Mouse (Mus musculus): ENCODE data around the gene Cwf19l1.
"Not testable (repeated sequence)": the region's sequence is repeated elsewhere in the genome, so short reads cannot be mapped to it uniquely, and the experiment has no call there.

The Cwf19l1 gene

DNA sequence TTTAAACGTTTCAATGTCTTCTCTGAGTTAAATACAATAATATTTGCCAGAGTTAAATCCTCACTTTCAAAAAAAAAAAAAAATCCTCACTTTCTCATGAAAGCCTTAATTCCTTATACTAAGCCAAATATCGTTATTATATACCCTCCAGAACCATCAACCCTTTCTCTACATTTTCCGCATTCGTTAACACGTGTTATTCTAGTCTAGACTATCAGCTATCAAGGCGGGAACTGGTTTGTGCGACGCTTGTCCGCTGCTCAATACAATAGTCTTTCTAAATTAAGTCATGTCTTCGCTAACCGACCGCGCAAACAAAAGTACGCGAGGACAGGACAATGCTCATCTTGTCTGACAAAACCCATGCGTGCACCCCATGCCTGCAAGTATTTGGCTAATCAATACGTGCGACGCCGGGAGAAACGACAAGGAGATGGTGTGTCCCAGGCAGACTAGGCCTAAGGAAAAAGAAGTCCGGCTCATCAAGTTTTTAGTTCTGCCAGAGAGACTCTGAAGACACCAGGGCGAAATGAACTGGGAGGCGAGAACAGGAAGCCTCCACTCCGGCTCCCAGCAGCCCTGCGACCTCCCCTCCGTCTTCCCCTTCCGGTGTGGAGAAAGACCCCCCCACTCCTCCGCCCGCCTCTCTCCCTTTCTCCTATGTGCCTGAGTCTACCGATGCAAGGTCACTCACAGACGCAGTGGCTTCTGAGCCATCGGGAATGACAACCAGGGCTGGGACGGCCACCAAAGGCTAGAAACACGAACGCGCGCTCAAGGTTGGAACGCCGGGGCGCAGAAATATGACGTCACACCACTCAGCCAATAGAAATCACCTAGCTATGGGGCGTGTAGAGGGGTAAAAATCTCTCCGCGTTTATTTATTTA lies at the start of gene Cwf19l1:
Gene Cwf19l1, minus strand, starts transcription at position 805 of the 888 bp plus-strand sequence.
- peak; percentile 83 for DNase-seq (ENCODE audit: extremely low read depth, low read depth)

DNA sequence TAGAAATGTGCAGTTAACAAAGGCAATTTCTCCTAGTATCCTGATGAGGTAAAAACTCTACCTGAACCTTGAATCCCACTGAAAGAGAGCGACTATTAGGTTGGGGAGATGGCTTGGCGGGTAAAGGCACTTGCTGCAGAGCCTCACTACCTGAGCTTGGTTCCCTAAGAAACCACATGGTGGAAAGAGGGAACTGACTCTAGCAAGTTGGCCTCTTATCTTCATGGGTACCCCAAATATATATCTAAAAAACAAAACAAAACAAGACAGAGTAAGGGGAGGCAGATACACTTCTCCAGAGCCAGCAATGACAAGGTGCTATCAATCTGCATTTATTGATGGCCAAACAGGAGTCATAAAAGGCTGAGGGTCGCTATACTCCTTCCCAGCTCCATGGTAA lies 48.3 kb upstream of the Cwf19l1 start:
- DNase-seq (ENCODE audit: extremely low read depth, low read depth), result peak; percentile 56

DNA sequence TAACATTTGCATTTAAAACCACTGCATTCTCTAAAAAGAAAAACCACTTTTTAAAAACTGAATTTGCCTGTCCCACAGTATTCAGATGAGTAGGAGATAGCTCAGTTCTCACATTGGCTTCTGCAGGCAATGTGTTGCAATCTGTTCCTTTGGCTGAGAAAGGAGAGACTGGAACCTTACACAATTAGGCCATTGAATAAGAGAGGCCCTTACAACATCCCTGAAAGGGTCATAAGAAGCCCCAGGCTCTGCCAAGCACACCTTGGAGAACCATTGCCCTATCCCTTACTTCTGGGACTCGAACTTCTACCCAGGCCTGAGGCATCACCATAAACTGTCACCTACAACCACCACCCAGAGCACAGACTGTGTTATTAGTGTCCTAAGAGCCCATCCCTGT lies 44.8 kb upstream of the Cwf19l1 start:
- no peak for DNase-seq (ENCODE audit: extremely low read depth, low read depth)

DNA sequence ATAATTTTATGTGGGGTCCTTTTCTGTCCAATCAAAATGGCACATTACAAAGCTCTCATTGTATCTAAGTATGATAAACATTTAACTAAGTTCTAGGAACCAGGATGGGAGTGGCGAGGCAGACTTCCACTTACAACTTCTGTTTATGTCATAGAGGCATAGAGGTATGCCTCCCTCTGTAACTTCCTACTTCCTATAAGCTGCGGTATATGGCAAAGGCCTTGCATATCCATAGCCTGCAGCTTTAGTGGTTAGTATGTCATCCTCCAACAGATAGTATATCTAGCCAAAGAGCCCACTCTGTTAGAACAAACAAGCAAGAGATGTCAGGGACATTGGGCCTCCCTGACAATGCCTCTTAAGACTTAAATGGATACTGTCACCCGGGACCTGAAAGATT lies 41.1 kb upstream of the Cwf19l1 start:
- peak; percentile 83 for DNase-seq (ENCODE audit: extremely low read depth, low read depth)

DNA sequence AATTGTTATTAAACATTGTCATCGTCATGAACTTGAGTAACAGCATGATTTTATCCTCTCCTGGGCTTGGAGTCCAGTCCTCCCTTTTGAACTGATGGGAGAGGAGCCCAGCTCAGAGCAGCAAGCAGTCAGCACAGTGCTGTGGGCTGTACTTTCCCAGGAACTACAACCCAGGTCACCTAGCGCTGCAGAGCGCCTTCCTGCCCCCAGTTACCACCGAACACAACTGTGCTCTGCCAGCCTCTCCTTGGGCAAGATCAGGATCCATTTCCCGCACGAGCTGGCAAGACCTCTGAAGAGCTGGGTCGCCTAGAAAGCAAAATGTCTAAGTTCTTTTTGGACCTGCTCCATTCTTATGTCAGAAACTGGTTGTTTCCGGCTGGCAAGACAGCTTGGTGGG lies 39.2 kb upstream of the Cwf19l1 start:
- no peak for DNase-seq (ENCODE audit: extremely low read depth, low read depth)

DNA sequence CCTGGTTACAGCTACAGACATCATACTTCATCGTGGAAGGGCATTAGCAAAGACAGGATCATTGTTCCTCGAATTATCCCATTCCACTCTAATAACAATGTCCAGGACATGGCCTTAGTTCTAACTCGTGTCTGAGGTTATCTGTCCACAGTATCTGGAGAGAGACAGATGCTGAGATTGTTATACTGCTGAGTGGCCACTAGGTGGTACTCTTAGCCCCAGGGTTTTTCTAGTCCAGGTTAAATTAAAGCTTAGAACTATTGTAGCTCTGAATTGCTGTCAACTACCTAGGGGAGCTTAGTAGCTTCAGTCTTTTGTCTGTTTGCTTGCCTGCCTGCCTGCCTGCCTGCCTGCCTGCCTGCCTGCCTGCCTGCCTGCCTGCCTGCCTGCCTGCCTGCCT lies 25.8 kb upstream of the Cwf19l1 start:
- peak; percentile 55 for DNase-seq (ENCODE audit: extremely low read depth, low read depth)

DNA sequence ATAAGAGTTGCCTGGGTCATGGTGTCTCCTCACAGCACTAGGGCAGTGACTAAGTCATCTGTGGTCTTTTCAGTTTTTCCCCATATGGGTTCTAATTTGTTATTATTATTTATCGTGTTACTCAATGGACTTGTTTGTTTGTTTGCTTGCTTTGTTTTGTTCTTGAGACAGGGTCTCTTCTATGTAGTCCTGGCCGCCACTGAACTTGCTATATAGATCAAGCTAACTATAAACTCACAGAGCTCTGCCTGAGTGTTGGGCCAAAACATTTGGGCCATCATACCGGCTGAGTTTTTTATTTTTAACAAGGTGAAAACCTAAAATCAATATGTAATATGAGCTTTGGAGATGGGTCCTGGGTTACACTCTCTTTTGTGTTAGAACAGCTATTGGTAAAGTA lies 23.7 kb upstream of the Cwf19l1 start:
- no peak for DNase-seq (ENCODE audit: extremely low read depth, low read depth)

DNA sequence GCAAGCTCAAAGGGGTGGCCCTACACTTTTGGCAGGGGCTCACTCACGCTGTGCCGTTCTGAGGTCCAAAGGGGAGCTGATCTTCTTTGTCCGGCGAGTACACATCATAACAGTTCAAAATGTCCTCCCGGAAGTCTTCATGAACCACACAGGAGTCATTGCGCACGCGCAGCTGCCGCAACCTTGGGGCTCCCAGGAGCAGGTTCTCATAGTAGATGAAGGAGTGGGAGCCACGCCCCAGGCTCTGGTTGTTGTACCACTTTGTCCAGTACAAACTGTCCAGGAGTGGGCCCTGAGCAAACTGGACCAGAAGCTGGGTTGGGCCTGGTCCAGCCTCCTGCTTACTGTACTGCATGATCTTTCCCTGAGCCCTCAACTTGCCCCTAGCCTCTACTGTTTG lies 21.3 kb upstream of the Cwf19l1 start:
- no peak for DNase-seq (ENCODE audit: extremely low read depth, low read depth)

DNA sequence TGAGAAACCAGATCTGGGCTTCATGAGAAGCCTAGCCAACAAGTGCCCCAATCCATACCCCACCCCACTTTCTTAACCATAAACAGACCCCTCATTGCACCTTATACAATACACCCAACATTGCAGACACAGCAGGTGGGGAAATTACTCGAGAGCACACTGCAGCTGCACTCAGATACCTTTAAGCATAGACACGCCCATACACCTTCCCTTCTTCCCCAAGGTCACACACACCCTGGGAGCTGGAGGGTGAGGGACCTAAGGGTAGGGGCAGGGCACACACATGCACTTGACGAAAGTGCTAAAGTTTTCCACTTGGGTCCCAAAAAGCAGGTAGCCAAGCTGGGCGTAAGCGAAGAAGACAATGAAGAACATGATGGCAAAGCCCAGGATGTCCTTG lies 18.1 kb upstream of the Cwf19l1 start:
- no peak for DNase-seq (ENCODE audit: extremely low read depth, low read depth)

DNA sequence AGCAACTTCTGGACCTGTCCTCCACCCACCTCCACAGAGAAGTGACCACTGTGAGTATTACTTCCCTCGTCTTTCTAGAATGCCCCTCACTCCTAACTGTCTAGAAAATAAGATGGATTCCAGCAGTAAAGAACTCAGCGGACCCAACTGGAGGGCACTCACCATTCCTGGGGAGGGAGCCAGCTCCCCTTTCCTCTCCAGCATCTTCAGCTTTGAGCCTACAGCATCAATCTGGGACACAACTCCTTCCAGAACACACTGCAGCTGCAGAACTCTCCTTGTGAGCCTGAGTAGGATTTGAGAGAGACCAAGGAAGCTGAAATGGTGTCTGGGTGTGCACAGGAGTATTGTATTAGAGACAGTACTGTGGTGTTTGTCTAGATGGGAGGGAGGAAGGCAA lies 13.3 kb upstream of the Cwf19l1 start:
- DNase-seq (ENCODE audit: extremely low read depth, low read depth), result no peak

DNA sequence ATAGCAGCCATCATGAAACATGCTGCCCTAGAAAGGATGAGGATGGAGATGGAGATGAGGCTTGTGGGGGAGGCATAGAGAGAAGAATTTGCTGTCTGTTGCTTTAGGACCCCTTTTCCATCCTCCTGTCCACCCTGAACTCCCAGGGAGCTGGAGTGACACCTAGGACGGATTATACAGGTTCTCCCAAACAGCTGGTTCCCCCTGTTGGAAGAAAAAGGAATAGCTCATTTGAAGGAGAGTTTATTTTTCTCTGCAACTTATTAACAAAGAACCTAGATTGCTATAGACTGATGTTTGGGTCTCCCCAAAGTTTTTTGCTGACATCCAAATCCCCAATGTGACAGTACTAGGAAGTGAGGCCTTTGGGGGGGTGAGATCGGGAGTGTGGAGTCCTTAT lies 12.7 kb upstream of the Cwf19l1 start:
- DNase-seq (ENCODE audit: extremely low read depth, low read depth), result no peak

DNA sequence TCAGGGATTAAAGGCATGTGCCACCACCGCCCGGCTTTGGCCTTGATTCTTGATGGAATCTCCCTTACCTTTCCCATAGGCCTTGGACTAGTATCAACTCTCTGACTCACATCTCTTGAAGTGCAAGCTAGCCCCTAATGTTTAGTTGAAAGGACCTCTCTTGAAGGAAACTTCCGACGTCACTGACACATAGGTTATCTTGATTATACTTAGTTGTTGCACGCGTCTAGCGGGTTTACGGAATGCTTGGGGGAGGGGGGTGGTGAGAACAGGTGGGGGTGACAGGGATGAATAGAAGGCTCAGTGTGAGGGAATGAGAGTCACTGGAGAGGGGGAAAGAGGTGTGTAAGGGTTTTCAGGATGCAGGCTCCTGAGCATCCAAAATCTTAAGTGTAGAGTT lies 11.3 kb upstream of the Cwf19l1 start:
- no peak for DNase-seq (ENCODE audit: extremely low read depth, low read depth)

DNA sequence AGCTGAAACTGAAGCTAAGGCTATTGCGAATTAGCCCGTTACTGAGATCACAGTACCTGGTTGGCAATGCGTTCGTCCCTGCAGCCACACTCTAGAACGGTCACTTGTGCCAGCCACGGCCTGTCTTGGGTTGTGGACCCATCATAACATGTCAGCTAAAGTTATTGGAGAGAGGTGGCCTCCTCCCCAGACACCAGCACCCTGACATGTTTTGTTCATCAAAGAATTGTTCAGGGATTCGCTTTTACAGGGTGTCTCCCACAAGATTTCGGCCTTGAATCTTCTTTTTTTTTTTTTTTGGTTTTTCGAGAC lies 10.8 kb upstream of the Cwf19l1 start:
- DNase-seq (ENCODE audit: extremely low read depth, low read depth), result no peak

DNA sequence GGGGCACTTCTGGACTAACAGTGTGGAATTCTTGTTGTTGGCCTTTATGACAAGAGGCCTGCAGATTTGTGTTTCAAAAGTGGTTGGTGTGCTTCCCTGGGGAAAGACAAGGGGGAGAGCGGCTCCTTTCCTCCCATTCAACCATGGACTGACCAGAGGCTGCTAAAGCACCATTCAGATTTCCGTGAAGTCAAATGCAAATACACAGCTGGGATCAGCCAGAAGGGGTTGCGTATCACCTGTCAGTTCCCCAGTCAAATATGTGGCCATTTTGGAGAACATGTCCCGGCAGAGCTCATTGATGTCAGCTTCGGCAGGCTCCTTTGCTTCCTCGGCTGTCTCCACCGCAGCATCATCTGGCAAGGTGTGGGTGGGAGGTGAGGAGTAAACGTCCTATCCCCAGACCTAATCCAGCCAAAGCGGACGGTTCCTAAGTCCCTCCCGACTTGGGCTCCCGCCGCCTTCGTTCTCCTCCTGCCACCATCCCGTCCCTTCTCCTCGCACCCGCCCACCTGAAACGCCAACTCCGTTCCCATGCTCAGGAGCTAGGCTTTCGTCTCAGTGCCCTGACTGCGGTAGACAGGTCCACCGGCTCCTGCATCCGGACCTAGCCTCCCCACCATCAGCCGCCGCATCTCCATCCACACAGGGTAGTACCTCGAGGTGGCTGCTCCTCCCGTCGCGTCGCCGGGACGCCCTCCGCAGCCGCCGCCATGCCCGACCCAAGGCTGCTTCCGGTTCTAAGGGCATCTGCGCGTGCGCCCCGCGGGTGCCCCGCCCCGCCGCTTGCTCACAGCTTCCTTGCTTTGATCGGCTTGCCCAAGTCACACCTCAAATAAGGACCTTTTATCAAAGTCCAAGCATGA lies 10.3 kb upstream of the Cwf19l1 start, which contains the start of gene Bloc1s2:
Gene Bloc1s2, minus strand, starts transcription at position 745 of the 866 bp plus-strand sequence.
- peak; percentile 84 for DNase-seq (ENCODE audit: extremely low read depth, low read depth)

DNA sequence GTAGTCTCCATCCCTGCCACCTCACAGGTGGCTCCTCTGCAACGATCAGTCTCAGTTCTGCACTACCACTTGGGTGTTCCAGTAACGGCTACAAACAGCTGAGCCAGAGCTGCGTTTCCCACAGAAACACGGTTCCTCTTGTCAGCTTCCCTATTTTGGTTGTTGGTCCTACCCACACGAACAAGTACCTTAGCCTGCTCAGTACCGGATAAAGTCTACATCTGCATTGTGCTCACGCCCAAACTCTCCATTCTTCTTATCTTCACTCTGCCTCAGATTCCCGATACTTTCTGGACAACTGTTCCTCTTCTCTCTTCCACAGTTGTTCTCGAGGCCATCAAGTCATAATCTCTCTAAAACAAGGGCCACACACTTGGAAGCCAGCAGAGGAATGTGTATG lies 8.7 kb upstream of the Cwf19l1 start:
- DNase-seq (ENCODE audit: extremely low read depth, low read depth), result peak; percentile 95

DNA sequence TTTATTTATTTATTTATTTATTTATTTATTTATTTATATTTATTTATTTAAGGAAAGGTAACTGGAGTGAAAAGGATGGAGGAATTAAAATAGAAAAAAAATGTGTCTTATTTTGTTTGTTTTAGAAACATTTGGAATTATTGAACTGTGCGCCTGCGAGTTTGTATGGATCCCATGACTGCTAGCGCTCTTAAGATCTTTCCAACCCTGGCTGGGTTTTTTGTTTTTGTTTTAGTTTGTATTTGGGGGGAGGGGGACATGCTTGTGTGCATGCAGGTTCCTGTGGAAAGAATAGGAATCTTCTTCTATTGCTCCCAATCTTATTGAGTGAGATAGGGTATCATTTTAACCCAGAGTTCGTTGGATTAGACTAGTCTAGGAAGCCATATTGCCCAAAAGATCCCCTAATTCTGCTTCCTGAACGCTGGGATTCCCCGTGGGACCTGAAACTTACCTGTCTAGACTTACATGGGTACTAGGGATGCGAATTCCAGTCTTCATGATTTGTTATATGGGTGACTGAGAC lies 347 bp upstream of the Cwf19l1 start:
- DNase-seq (ENCODE audit: extremely low read depth, low read depth), result no peak

DNA sequence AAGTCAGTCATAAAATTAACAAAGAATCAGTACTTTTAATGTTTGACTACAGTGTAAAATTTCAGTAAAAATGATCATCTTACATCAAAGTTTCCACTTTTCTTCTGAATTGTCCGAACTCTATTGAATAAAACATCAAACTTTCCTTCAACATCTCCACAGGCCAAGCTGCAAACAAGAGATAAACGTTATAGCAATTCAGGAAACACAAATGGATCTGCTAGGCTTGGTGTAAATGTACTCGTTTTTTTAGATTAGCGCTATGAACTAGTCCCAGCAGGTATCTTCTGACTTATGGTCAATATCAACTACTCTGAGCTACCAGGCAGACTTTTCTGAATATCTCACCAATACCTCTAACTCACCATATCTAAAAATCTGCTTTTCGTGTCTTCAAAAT lies 2.8 kb downstream of the Cwf19l1 start:
- peak; percentile 67 for DNase-seq (ENCODE audit: extremely low read depth, low read depth)

DNA sequence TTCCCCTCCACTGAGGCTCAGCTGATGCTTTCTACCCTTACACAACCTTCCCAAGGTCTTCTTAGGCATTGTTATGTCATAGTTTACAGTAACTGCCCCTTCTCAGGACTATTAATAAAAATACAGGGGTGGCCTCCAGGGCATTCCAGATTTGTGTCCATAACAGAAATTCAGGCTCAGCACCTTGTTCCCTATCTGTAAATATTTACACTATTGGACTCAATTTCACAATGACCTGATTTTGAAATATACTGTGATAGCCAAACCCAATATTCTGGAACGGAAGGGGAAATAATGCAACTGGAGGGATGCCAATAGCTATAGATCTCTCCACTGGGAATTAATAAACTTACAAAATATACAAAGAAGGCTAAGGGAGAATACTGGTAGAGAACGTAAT lies 7.1 kb downstream of the Cwf19l1 start:
- DNase-seq (ENCODE audit: extremely low read depth, low read depth), result no peak

DNA sequence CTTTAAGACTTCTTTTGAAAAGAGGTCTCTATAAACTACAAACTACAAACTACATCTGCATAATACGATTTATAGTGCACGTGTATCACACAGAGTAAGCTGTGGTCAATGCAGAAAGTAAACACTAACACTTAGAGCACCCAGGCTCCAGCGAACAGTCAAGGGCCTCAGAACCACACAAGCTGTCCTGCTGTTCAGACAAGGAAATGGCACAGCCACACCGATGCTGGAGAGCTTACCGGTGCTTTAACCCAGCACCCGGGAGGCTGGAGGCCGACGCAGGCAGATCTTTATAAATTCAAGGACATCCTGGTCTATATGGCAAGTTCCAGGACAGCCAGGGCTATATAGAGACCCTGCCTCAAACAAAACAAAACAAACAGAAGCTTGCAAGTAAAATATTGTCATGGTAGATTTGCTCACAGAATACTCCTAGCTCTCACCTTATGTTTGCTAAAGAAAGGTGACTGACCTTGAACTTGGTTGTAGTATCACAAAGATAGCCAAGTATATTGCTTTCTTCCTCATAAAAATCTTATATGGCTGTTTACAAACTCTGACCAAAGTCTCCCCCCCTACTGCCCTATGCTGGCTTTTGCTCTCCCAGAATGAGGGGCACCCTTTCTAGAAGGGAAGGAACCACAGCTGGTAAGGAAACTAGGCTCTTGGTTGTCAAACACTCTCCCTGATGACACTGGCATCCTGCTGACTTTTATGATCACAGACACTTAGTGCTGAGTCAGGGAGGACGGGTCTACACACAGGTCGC lies 7.8 kb downstream of the Cwf19l1 start:
- no peak for DNase-seq (ENCODE audit: extremely low read depth, low read depth)

DNA sequence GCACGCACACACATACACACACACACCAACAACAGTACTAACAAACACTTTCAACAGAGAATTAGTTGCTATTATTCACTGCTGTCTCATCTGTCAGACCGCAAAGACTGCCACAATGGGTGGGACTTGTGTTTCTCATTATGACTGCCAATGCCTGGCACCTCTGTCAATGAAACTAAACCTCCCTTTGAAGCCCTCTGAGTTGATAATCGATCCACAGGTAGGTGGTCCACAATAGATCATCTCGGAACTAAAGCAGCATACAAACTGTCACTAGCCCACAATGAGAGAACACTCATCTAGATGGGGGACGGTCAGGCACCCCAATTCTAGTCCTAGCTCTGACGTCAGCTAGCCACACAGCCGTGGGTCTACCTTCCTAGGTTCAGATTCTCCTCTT lies 14.5 kb downstream of the Cwf19l1 start:
- no peak for DNase-seq (ENCODE audit: extremely low read depth, low read depth)

DNA sequence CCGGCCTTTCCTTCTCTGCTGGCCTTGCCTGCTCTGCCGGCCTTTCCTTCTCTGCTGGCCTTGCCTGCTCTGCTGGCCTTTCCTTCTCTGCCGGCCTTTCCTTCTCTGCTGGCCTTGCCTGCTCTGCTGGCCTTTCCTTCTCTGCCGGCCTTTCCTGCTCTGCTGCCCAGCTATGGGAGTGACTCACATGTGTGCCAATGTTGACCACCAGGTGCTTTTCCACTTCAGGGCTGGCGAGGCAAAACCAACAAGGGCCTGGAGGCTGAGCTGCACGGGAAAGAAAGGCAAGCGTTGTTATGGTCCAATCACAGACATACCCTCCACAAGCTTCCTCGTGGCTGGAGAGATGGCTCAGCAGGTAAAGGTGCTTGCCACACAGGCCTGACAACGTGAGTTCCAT lies 15.0 kb downstream of the Cwf19l1 start:
- not testable (repeated sequence) for DNase-seq (ENCODE audit: extremely low read depth, low read depth)

DNA sequence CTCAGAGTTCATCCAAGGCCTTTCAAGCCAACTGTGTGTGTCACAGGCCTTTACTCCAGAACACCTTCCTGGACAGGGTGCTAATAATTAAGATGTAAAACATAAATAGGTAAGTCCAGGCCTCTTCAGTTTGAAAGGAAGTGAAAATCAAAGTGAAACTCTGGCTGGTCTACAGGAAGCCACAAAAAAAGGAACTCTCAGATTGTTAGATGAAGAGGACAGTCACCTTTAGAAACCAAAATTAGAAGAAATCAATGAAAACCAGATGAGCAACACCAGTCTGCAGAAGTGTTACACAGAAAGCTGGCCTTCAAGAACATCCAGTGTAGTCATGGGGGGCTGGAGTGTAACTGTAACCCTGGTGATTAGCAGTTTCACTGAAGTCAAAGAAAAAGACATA lies 17.9 kb downstream of the Cwf19l1 start:
- no peak for DNase-seq (ENCODE audit: extremely low read depth, low read depth)
